Mouse (Mus musculus): ENCODE data around the gene Mov10l1. TPM values are rescaled to one million over a fixed set of nuclear protein-coding genes. Genes with fewer than 3 reads are reported as not detected.

The Mov10l1 gene
- polyA plus RNA-seq, 1 experiment from 2014 or later = not detected

- Histone ChIP-seq H3K27me3 (replicated peaks; ENCODE audit: control insufficient read depth, insufficient read depth, low read length) (no peaks in the 10 kb centered on the region), H3K4me3 (ENCODE audit: low read depth, low read length) (no peak overlapping the region), H3K9ac (ENCODE audit: low read length) (no peak overlapping the region), H3K9me3 (ENCODE audit: control insufficient read depth, low read length) (no peaks in the 10 kb centered on the region), H3K36me3 (ENCODE audit: control insufficient read depth, insufficient read depth, low read length) (no peaks in the 10 kb centered on the region), H3K4me1 (replicated peaks; ENCODE audit: control insufficient read depth, insufficient read depth, low read length) (no peaks in the 10 kb centered on the region), H3K27ac (ENCODE audit: low read depth) (no peak overlapping the region), H3K4me2 (ENCODE audit: low read length) (no peak overlapping the region)
- WGBS = 69% methylated on average over 8 of the region's 8 CpGs
- ATAC-seq (replicated peaks; ENCODE audit: low FRiP score, low TSS enrichment, low read depth) (no peak), DNase-seq (ENCODE audit: low spot score) (no peak)
Observed at GRCm38 (mm10) chr15:88998636-88999035, 15.9 kb downstream of the Mov10l1 start.

DNA sequence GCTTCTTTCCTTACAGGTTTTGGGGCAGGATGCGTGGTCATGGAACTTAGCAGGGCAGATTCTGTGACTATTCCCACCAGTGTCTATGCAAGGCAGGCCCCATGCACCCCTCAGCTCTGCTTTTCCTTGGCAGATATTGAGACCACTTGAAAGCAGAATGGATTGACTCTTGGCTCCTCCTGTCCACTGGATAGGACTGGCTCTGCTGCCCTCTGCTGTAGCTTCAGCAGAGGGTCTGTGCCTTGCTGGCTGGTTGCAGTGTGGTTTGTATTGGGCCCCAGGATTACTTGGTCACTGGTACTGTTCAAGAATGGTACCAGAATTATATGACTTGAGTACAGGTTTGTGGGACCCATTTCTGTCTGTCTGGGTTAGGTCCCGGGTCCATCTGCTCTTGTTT lies 16.4 kb downstream of the Mov10l1 start:
- Histone ChIP-seq H3K4me2 (ENCODE audit: low read length) (no peak overlapping the region), H3K27ac (ENCODE audit: low read depth) (no peak overlapping the region), H3K36me3 (ENCODE audit: control insufficient read depth, insufficient read depth, low read length) (no peaks in the 10 kb centered on the region), H3K27me3 (replicated peaks; ENCODE audit: control insufficient read depth, insufficient read depth, low read length) (no peaks in the 10 kb centered on the region), H3K4me3 (ENCODE audit: low read depth, low read length) (no peak overlapping the region), H3K9ac (ENCODE audit: low read length) (no peak overlapping the region), H3K9me3 (ENCODE audit: control insufficient read depth, low read length) (no peaks in the 10 kb centered on the region), H3K4me1 (replicated peaks; ENCODE audit: control insufficient read depth, insufficient read depth, low read length) (no peaks in the 10 kb centered on the region)
- DNase-seq (ENCODE audit: low spot score) (no peak), ATAC-seq (replicated peaks; ENCODE audit: low FRiP score, low TSS enrichment, low read depth) (no peak)
- 65% methylated on average over 2 of the region's 2 CpGs for WGBS

- 51% methylated on average over 2 of the region's 2 CpGs for WGBS
- no peaks in the 10 kb centered on the region for H3K9me3 ChIP-seq (ENCODE audit: control insufficient read depth, low read length)
- H3K9ac ChIP-seq (ENCODE audit: low read length) = no peak overlapping the region
- no peak overlapping the region for H3K4me2 ChIP-seq (ENCODE audit: low read length)
- ATAC-seq (replicated peaks; ENCODE audit: low FRiP score, low TSS enrichment, low read depth) = no peak
- H3K36me3 ChIP-seq (ENCODE audit: control insufficient read depth, insufficient read depth, low read length) = no peaks in the 10 kb centered on the region
- H3K4me1 ChIP-seq (replicated peaks; ENCODE audit: control insufficient read depth, insufficient read depth, low read length) = no peaks in the 10 kb centered on the region
- H3K27ac ChIP-seq (ENCODE audit: low read depth) = no peak overlapping the region
- H3K4me3 ChIP-seq (ENCODE audit: low read depth, low read length) = no peak overlapping the region
- no peak for DNase-seq (ENCODE audit: low spot score)
- H3K27me3 ChIP-seq (replicated peaks; ENCODE audit: control insufficient read depth, insufficient read depth, low read length) = no peaks in the 10 kb centered on the region
Observed at GRCm38 (mm10) chr15:89000367-89000766, 17.7 kb downstream of the Mov10l1 start.

DNA sequence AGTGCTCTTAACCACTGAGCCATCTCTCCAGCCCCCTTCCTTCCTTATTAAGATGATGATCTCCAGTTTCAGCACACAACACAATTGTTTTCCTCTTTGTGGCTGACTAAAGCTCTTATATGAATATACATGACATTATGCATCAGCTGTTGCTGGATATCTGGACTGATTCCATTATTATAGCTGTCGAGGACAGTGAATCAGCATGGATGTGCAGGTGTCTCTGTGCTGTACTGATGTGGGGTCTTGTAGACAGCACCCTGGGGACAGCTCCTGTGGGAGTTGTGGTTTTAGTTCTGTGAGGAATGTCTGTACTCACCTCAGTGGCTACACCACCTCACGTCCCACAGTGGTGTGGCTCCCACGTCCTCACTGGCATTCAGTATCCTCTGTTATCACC lies 18.5 kb downstream of the Mov10l1 start:
- no peak overlapping the region for H3K27ac ChIP-seq (ENCODE audit: low read depth)
- DNase-seq (ENCODE audit: low spot score) (no peak), ATAC-seq (replicated peaks; ENCODE audit: low FRiP score, low TSS enrichment, low read depth) (no peak)
- no peak overlapping the region for H3K4me3 ChIP-seq (ENCODE audit: low read depth, low read length)
- no peaks in the 10 kb centered on the region for H3K9me3 ChIP-seq (ENCODE audit: control insufficient read depth, low read length)
- H3K4me1 ChIP-seq (replicated peaks; ENCODE audit: control insufficient read depth, insufficient read depth, low read length) = no peaks in the 10 kb centered on the region
- no peaks in the 10 kb centered on the region for H3K36me3 ChIP-seq (ENCODE audit: control insufficient read depth, insufficient read depth, low read length)
- no peaks in the 10 kb centered on the region for H3K27me3 ChIP-seq (replicated peaks; ENCODE audit: control insufficient read depth, insufficient read depth, low read length)
- no peak overlapping the region for H3K9ac ChIP-seq (ENCODE audit: low read length)
- WGBS = 85% methylated on average over 3 of the region's 3 CpGs
- no peak overlapping the region for H3K4me2 ChIP-seq (ENCODE audit: low read length)

- DNase-seq (ENCODE audit: low spot score) (no peak), ATAC-seq (replicated peaks; ENCODE audit: low FRiP score, low TSS enrichment, low read depth) (no peak)
- Histone ChIP-seq H3K4me1 (replicated peaks; ENCODE audit: control insufficient read depth, insufficient read depth, low read length) (no peaks in the 10 kb centered on the region), H3K27ac (ENCODE audit: low read depth) (no peak overlapping the region), H3K9me3 (ENCODE audit: control insufficient read depth, low read length) (no peaks in the 10 kb centered on the region), H3K9ac (ENCODE audit: low read length) (no peak overlapping the region), H3K4me2 (ENCODE audit: low read length) (no peak overlapping the region), H3K4me3 (ENCODE audit: low read depth, low read length) (no peak overlapping the region), H3K27me3 (replicated peaks; ENCODE audit: control insufficient read depth, insufficient read depth, low read length) (no peaks in the 10 kb centered on the region), H3K36me3 (ENCODE audit: control insufficient read depth, insufficient read depth, low read length) (no peaks in the 10 kb centered on the region)
- 88% methylated on average over 7 of the region's 7 CpGs for WGBS
Observed at GRCm38 (mm10) chr15:89007002-89007401, 24.3 kb downstream of the Mov10l1 start.

DNA sequence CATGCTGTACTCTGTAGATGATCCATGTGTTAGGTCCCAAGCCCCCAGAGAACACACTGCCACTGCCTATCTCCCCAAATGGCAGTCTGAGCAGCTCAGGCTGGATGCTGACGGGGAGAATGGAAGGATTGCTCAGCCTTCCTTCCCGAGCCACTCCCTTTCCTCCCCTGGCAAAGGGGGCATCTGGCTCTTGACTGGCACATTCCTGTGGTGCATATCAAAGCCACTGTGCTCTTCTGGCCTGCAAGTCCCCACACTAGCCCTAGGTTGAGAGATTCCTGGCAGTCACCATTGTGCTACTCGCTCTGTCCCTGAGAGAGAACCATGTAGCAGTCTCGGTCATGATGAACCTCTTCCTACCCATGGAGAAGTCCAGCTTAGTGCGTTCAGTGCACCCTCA lies 25.1 kb downstream of the Mov10l1 start:
- no peaks in the 10 kb centered on the region for H3K9me3 ChIP-seq (ENCODE audit: control insufficient read depth, low read length)
- no peak for ATAC-seq (replicated peaks; ENCODE audit: low FRiP score, low TSS enrichment, low read depth)
- no peak overlapping the region for H3K4me3 ChIP-seq (ENCODE audit: low read depth, low read length)
- no peaks in the 10 kb centered on the region for H3K27me3 ChIP-seq (replicated peaks; ENCODE audit: control insufficient read depth, insufficient read depth, low read length)
- no peak for DNase-seq (ENCODE audit: low spot score)
- H3K9ac ChIP-seq (ENCODE audit: low read length) = no peak overlapping the region
- H3K36me3 ChIP-seq (ENCODE audit: control insufficient read depth, insufficient read depth, low read length) = no peaks in the 10 kb centered on the region
- H3K27ac ChIP-seq (ENCODE audit: low read depth) = no peak overlapping the region
- WGBS = 84% methylated on average over 5 of the region's 5 CpGs
- H3K4me1 ChIP-seq (replicated peaks; ENCODE audit: control insufficient read depth, insufficient read depth, low read length) = no peaks in the 10 kb centered on the region
- H3K4me2 ChIP-seq (ENCODE audit: low read length) = no peak overlapping the region

DNA sequence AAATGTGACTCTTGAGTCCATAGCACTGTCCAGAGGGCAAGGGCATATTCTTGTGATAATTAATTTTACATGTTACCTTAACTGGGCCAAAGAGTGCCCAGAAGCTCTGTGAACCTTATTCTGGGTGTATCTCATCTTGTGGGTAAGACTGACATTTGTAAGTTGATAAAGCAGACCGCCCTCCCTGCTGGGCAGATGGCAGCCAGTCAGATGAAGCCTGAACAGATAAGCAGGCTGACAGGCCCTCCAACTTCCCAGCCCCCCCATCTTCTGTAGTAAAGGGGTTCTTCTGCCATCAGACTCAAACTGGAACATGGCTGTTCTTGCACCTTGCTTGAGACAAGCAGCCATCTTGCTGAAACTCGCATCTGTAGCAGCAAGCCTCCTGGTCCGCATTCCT lies 34.0 kb downstream of the Mov10l1 start:
- H3K36me3 ChIP-seq (ENCODE audit: control insufficient read depth, insufficient read depth, low read length) = no peaks in the 10 kb centered on the region
- WGBS = 77% methylated on average over 3 of the region's 3 CpGs

GRCm38 (mm10) chr15:89020085-89020484 lies 37.4 kb downstream of the Mov10l1 start:
- ATAC-seq (replicated peaks; ENCODE audit: low FRiP score, low TSS enrichment, low read depth) = no peak
- DNase-seq (ENCODE audit: low spot score) = no peak
- Histone ChIP-seq H3K4me1 (replicated peaks; ENCODE audit: control insufficient read depth, insufficient read depth, low read length) (no peaks in the 10 kb centered on the region), H3K27me3 (replicated peaks; ENCODE audit: control insufficient read depth, insufficient read depth, low read length) (no peaks in the 10 kb centered on the region), H3K4me2 (ENCODE audit: low read length) (no peak overlapping the region), H3K9me3 (ENCODE audit: control insufficient read depth, low read length) (no peaks in the 10 kb centered on the region), H3K9ac (ENCODE audit: low read length) (no peak overlapping the region), H3K4me3 (ENCODE audit: low read depth, low read length) (no peak overlapping the region), H3K36me3 (ENCODE audit: control insufficient read depth, insufficient read depth, low read length) (no peaks in the 10 kb centered on the region), H3K27ac (ENCODE audit: low read depth) (no peak overlapping the region)
- WGBS = 37% methylated on average over 7 of the region's 7 CpGs

More for the DNA sequence above, 34.0 kb downstream of the Mov10l1 start:
- Histone ChIP-seq H3K4me2 (ENCODE audit: low read length) (no peak overlapping the region), H3K4me1 (replicated peaks; ENCODE audit: control insufficient read depth, insufficient read depth, low read length) (no peaks in the 10 kb centered on the region), H3K9me3 (ENCODE audit: control insufficient read depth, low read length) (no peaks in the 10 kb centered on the region), H3K4me3 (ENCODE audit: low read depth, low read length) (no peak overlapping the region), H3K27ac (ENCODE audit: low read depth) (no peak overlapping the region), H3K9ac (ENCODE audit: low read length) (no peak overlapping the region), H3K27me3 (replicated peaks; ENCODE audit: control insufficient read depth, insufficient read depth, low read length) (no peaks in the 10 kb centered on the region)
- ATAC-seq (replicated peaks; ENCODE audit: low FRiP score, low TSS enrichment, low read depth) (no peak), DNase-seq (ENCODE audit: low spot score) (no peak)

DNA sequence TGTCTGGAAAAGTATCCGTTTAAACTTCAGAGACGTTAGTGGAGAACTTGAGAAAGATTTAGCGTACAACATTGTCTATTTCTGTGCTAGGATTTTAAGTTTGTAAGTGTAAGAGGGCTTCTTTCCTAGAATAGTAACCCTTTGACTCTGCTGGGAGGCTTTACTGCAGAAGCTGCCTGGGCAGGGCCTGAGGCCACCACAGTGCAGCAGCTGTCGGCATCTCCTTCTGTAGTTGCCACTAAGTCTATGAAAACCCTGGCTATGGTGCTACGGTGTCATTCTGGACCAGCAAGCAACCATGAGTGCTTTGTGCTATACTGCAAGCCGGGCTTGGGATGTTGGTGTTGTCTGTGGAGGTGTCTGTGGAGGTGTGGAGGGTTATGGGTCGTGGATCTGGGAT lies 37.8 kb downstream of the Mov10l1 start:
- 63% methylated on average over 7 of the region's 7 CpGs for WGBS
- no peak overlapping the region for H3K4me2 ChIP-seq (ENCODE audit: low read length)
- no peaks in the 10 kb centered on the region for H3K27me3 ChIP-seq (replicated peaks; ENCODE audit: control insufficient read depth, insufficient read depth, low read length)

More for the DNA sequence above, 37.8 kb downstream of the Mov10l1 start:
- H3K4me1 ChIP-seq (replicated peaks; ENCODE audit: control insufficient read depth, insufficient read depth, low read length) = no peaks in the 10 kb centered on the region
- H3K36me3 ChIP-seq (ENCODE audit: control insufficient read depth, insufficient read depth, low read length) = no peaks in the 10 kb centered on the region
- DNase-seq (ENCODE audit: low spot score) = no peak
- H3K9ac ChIP-seq (ENCODE audit: low read length) = no peak overlapping the region
- no peak overlapping the region for H3K27ac ChIP-seq (ENCODE audit: low read depth)
- H3K4me3 ChIP-seq (ENCODE audit: low read depth, low read length) = no peak overlapping the region
- H3K9me3 ChIP-seq (ENCODE audit: control insufficient read depth, low read length) = no peaks in the 10 kb centered on the region
- no peak for ATAC-seq (replicated peaks; ENCODE audit: low FRiP score, low TSS enrichment, low read depth)

Measured in intestine, embryonic 14.5 days (tissue).